Mouse (Mus musculus) T-cell, adult 2 months (primary cell): ENCODE data around the gene Gm10134.

Experiments
- DNase-seq: peaks from one replicate; pipeline ENCODE4 v3.0.0; 2022; ENCODE audit warnings: low spot score

The Gm10134 gene

GRCm38 (mm10) chr2:28532938-28533771 lies 27.3 kb downstream of the Gm10134 start:
- peak; percentile 83 for DNase-seq

- no peak for DNase-seq
These were observed 28.1 kb downstream of the Gm10134 start for GRCm38 (mm10) chr2:28533901-28534435.

GRCm38 (mm10) chr2:28534436-28535262 lies 28.8 kb downstream of the Gm10134 start:
- DNase-seq, result no peak

- no peak for DNase-seq
These were observed 29.3 kb downstream of the Gm10134 start for GRCm38 (mm10) chr2:28535263-28535540.

- no peak for DNase-seq
These were observed 29.8 kb downstream of the Gm10134 start for GRCm38 (mm10) chr2:28535650-28536049.

GRCm38 (mm10) chr2:28536166-28536565 lies 30.3 kb downstream of the Gm10134 start:
- DNase-seq, result no peak

GRCm38 (mm10) chr2:28536766-28537633 lies 31.1 kb downstream of the Gm10134 start:
- no peak for DNase-seq

- no peak for DNase-seq
These were observed 31.7 kb downstream of the Gm10134 start for GRCm38 (mm10) chr2:28537634-28537920.

- no peak for DNase-seq
These were observed 32.3 kb downstream of the Gm10134 start for GRCm38 (mm10) chr2:28537995-28538816.

GRCm38 (mm10) chr2:28538817-28539128 lies 32.9 kb downstream of the Gm10134 start:
- DNase-seq, result no peak

- DNase-seq, result no peak
These were observed 33.3 kb downstream of the Gm10134 start for GRCm38 (mm10) chr2:28539206-28539605.

- DNase-seq, result peak; percentile 72
These were observed 34.1 kb downstream of the Gm10134 start for GRCm38 (mm10) chr2:28539949-28540348.

GRCm38 (mm10) chr2:28540587-28541227 lies 34.8 kb downstream of the Gm10134 start:
- DNase-seq, result no peak

GRCm38 (mm10) chr2:28543894-28544293 lies 38.0 kb downstream of the Gm10134 start:
- DNase-seq, result no peak

GRCm38 (mm10) chr2:28545976-28546375 lies 40.1 kb downstream of the Gm10134 start:
- DNase-seq, result no peak

GRCm38 (mm10) chr2:28546560-28546959 lies 40.7 kb downstream of the Gm10134 start:
- DNase-seq, result no peak

- peak; percentile 85 for DNase-seq
These were observed 41.6 kb downstream of the Gm10134 start for GRCm38 (mm10) chr2:28547237-28548172.

- DNase-seq, result no peak
These were observed 43.3 kb downstream of the Gm10134 start for GRCm38 (mm10) chr2:28549157-28549556.

- DNase-seq, result no peak
These were observed 46.4 kb downstream of the Gm10134 start for GRCm38 (mm10) chr2:28552301-28552700.
